Mouse (Mus musculus): ENCODE measurements around the gene Ltbp2. TPM values are rescaled to one million over a fixed set of nuclear protein-coding genes. Genes with fewer than 3 reads are reported as not detected.

Gene Ltbp2
- polyA plus RNA-seq, 1 experiment from 2014 or later = 0.29 TPM

DNA sequence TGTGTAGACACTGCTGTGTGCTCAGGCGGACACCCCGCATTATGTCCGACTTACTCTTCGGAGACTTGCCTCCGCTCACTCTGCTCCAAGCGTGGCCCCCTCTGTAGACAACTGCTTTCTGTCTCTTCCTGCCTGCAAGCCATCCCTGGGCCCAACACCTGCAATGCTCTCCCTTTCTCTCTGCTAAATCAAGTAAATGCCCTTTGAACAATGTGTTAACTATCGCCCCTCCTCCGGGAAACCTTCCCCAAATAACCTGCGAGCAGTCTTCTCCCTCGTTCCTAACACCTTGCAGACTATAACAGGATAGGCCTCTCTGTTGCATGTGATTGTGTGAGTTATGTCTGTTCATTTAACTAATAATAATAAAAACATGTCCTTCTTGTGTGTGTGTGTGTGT is 132.8 kb downstream of the Ltbp2 start:
- Histone ChIP-seq H3K27ac (ENCODE audit: low read depth, low read length) (no peak overlapping the region), H3K36me3 (ENCODE audit: control insufficient read depth, insufficient read depth, low read length) (no peaks in the 10 kb centered on the region), H3K9ac (ENCODE audit: low read depth, low read length) (no peak overlapping the region), H3K4me2 (no peak overlapping the region), H3K4me1 (replicated peaks; ENCODE audit: control insufficient read depth, insufficient read depth, low read length) (no peaks in the 10 kb centered on the region), H3K9me3 (ENCODE audit: control insufficient read depth, low read length) (no peaks in the 10 kb centered on the region), H3K27me3 (replicated peaks; ENCODE audit: control insufficient read depth, insufficient read depth, low read length) (0 out of 2 replicates have a peak, but pooled peaks cover 3% of the 10 kb centered on the region), H3K4me3 (ENCODE audit: low read depth, low read length) (no peak overlapping the region)
- DNase-seq (ENCODE audit: low spot score) (no peak), ATAC-seq (replicated peaks; ENCODE audit: low FRiP score) (no peak)
- 84% methylated on average over 10 of the region's 10 CpGs for WGBS

DNA sequence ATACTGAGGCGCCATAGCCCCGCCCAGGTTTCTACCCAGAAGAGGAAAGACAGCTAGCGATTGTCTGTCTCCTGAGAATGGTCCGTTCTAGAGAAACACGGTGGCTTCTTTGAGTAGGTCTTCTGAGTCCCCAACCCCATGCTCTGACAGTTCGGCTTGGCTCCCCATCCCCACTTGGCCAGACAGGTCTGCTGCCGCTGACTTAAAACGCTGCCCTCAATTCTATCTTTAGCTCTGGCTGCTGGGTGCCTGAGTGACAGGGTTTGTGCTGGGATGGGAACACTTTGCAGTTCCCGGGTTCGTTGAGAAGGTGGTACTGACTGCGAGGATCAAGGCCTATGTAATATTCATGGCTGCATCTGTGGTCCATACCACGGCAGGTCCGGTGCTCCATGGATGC is 143.0 kb downstream of the Ltbp2 start:
- H3K27me3 ChIP-seq (replicated peaks; ENCODE audit: control insufficient read depth, insufficient read depth, low read length) = no peaks in the 10 kb centered on the region
- H3K27ac ChIP-seq (ENCODE audit: low read depth, low read length) = no peak overlapping the region
- H3K4me3 ChIP-seq (ENCODE audit: low read depth, low read length) = no peak overlapping the region
- no peaks in the 10 kb centered on the region for H3K9me3 ChIP-seq (ENCODE audit: control insufficient read depth, low read length)
- DNase-seq (ENCODE audit: low spot score) = no peak
- whole genome bisulfite sequencing = 60% methylated on average over 13 of the region's 13 CpGs
- no peak for ATAC-seq (replicated peaks; ENCODE audit: low FRiP score)
- H3K4me2 ChIP-seq = no peak overlapping the region
- no peaks in the 10 kb centered on the region for H3K4me1 ChIP-seq (replicated peaks; ENCODE audit: control insufficient read depth, insufficient read depth, low read length)
- no peak overlapping the region for H3K9ac ChIP-seq (ENCODE audit: low read depth, low read length)
- no peaks in the 10 kb centered on the region for H3K36me3 ChIP-seq (ENCODE audit: control insufficient read depth, insufficient read depth, low read length)

Other genes with a start within 250 kb of the Ltbp2 start
- not detected in 2 replicates for gene Vrtn, start 235.5 kb downstream of the Ltbp2 start, polyA plus RNA-seq (2014; fragmentation: Nextera tagmentation; extraction: Ambion mirVana)
- gene Syndig1l, start 177.7 kb downstream of the Ltbp2 start, polyA plus RNA-seq (2014; fragmentation: Nextera tagmentation; extraction: Ambion mirVana) = 0.08 and 0.12 TPM in 2 replicates
- gene Npc2, start 103.4 kb downstream of the Ltbp2 start, polyA plus RNA-seq (2014; fragmentation: Nextera tagmentation; extraction: Ambion mirVana) = 40.3 and 41.7 TPM in 2 replicates
- 139 TPM in 2 replicates for gene Isca2, start 103.3 kb downstream of the Ltbp2 start, polyA plus RNA-seq (2014; fragmentation: Nextera tagmentation; extraction: Ambion mirVana)
- 205 and 215 TPM in 2 replicates for gene Fcf1, start 94.4 kb upstream of the Ltbp2 start, polyA plus RNA-seq (2014; fragmentation: Nextera tagmentation; extraction: Ambion mirVana)
- 19.6 and 22.9 TPM in 2 replicates for gene Arel1, start 94.4 kb upstream of the Ltbp2 start, polyA plus RNA-seq (2014; fragmentation: Nextera tagmentation; extraction: Ambion mirVana)
- 25.5 and 30.7 TPM in 2 replicates for gene Ylpm1, start 119.8 kb upstream of the Ltbp2 start, polyA plus RNA-seq (2014; fragmentation: Nextera tagmentation; extraction: Ambion mirVana)
- gene Prox2, start 234.2 kb upstream of the Ltbp2 start, polyA plus RNA-seq (2014; fragmentation: Nextera tagmentation; extraction: Ambion mirVana) = 3.8 and 4.3 TPM in 2 replicates
- gene Dlst, start 234.3 kb upstream of the Ltbp2 start, polyA plus RNA-seq (2014; fragmentation: Nextera tagmentation; extraction: Ambion mirVana) = 139 and 143 TPM in 2 replicates